Mouse (Mus musculus) kidney, embryonic 15.5 days (tissue): ENCODE measurements at regions not wholly inside any gene's neighbourhood (a gene's known extent, or its start where the extent isn't known, plus 50 kb on each side); places are given as distances from the start of the nearest gene placed in this dataset.
A peak's percentile ranks its signal among the peaks of the same experiment; 100 is the strongest.

Experiments used
- ATAC-seq: fragments of 200-750 bp; cut with Nextera tagmentation; replicated peaks from 2 replicates; pipeline ENCODE4 v1.8.0; 2017; ENCODE audit warnings: moderate TSS enrichment; ENCODE audit not compliant: low FRiP score
- H3K27ac ChIP-seq: fragments of 300-500 bp; sonication (generic); 2 replicates; pipeline ENCODE4 v1.5.1; 2015; ENCODE audit warnings: mild to moderate bottlenecking, inconsistent platforms
- H3K27me3 ChIP-seq: fragments of 300-500 bp; sonication (generic); 2 replicates; pipeline ENCODE4 v1.6.1; 2015; ENCODE audit warnings: inconsistent platforms
- H3K36me3 ChIP-seq: fragments of 300-500 bp; sonication (generic); 2 replicates; pipeline ENCODE4 v1.6.1; 2015; ENCODE audit warnings: inconsistent platforms
- H3K4me1 ChIP-seq: fragments of 300-500 bp; sonication (generic); 2 replicates; pipeline ENCODE4 v1.6.1; 2015; ENCODE audit warnings: inconsistent platforms
- H3K4me2 ChIP-seq: fragments of 300-500 bp; sonication (generic); 2 replicates; pipeline ENCODE4 v1.6.1; 2015; ENCODE audit warnings: moderate library complexity, mild to moderate bottlenecking, inconsistent platforms
- H3K4me3 ChIP-seq: fragments of 300-500 bp; sonication (generic); replicated peaks from 2 replicates; pipeline ENCODE4 v1.5.1; 2015; ENCODE audit warnings: mild to moderate bottlenecking, inconsistent platforms
- H3K9ac ChIP-seq: fragments of 300-500 bp; sonication (generic); 2 replicates; pipeline ENCODE4 v1.6.1; 2015; ENCODE audit warnings: mild to moderate bottlenecking, inconsistent platforms
- H3K9me3 ChIP-seq: fragments of 300-500 bp; sonication (generic); replicated peaks from 2 replicates; pipeline ENCODE4 v1.6.1; 2016; ENCODE audit warnings: inconsistent platforms
- WGBS: fragments of 180-500 bp; shearing (Covaris S2); methylation state at CpG from one replicate; pipeline ENCODE4 v1.1.7; 2015; ENCODE audit warnings: mixed read lengths; 5-methylcytosine and 5-hydroxymethylcytosine counted together

- Histone ChIP-seq H3K36me3 (no peaks in the 10 kb centered on the region), H3K9ac (no peak overlapping the region), H3K27ac (no peak overlapping the region), H3K4me3 (no peak overlapping the region), H3K27me3 (no peaks in the 10 kb centered on the region), H3K4me1 (no peaks in the 10 kb centered on the region), H3K4me2 (no peak overlapping the region), H3K9me3 (no peaks in the 10 kb centered on the region)
- ATAC-seq: no peak
- WGBS: 74% methylated on average over 15 of the region's 15 CpGs
These were observed 3638.1 kb upstream of the Gm7489 start for GRCm38 (mm10) chr15:50246418-50247186.

DNA sequence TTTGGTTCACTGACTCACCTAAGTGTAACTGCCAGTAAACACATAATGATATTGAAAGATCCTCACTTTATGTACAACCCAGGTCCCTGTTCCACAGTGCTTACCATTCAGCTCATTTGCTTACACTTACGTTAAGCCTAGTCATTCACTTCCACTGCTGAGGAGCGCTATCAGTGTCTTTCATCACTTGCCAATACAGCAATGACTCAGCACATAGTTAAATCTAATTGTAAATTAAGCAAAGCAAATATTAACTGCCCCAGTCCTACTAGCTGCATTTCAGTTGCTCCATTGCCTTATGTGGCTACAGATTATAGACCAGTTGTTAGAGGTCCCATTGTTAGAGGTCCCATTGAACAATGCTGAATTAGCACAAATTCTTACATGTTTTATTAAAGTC is 3624.6 kb upstream of the Gm7489 start:
- WGBS: 83% methylated on average over 2 of the region's 2 CpGs
- H3K36me3 ChIP-seq: no peaks in the 10 kb centered on the region

GRCm38 (mm10) chr15:50261245-50261872 is 3623.3 kb upstream of the Gm7489 start:
- peak; percentile 60; the same call in 1 of the 2 replicates for ATAC-seq
- no peak overlapping the region for H3K4me2 ChIP-seq
- WGBS: 58% methylated on average over 8 of the region's 8 CpGs
- no peaks in the 10 kb centered on the region for H3K36me3 ChIP-seq
- no peak overlapping the region for H3K27ac ChIP-seq
- H3K4me1 ChIP-seq: no peaks in the 10 kb centered on the region
- H3K9ac ChIP-seq: no peak overlapping the region
- H3K4me3 ChIP-seq: no peak overlapping the region
- no peaks in the 10 kb centered on the region for H3K9me3 ChIP-seq
- no peaks in the 10 kb centered on the region for H3K27me3 ChIP-seq

More for the DNA sequence above, 3624.6 kb upstream of the Gm7489 start:
- H3K4me1 ChIP-seq: no peaks in the 10 kb centered on the region
- no peak overlapping the region for H3K4me3 ChIP-seq
- H3K4me2 ChIP-seq: no peak overlapping the region
- no peaks in the 10 kb centered on the region for H3K9me3 ChIP-seq
- H3K9ac ChIP-seq: no peak overlapping the region
- no peak overlapping the region for H3K27ac ChIP-seq
- no peak for ATAC-seq
- H3K27me3 ChIP-seq: no peaks in the 10 kb centered on the region

- Histone ChIP-seq H3K9me3 (no peaks in the 10 kb centered on the region), H3K9ac (no peak overlapping the region), H3K27me3 (no peaks in the 10 kb centered on the region), H3K36me3 (no peaks in the 10 kb centered on the region), H3K4me1 (no peaks in the 10 kb centered on the region), H3K4me3 (no peak overlapping the region), H3K4me2 (no peak overlapping the region), H3K27ac (no peak overlapping the region)
- WGBS: 92% methylated on average over 1 of the region's 1 CpGs
- ATAC-seq: no peak
These were observed 3617.2 kb upstream of the Gm7489 start for GRCm38 (mm10) chr15:50267542-50267941.

DNA sequence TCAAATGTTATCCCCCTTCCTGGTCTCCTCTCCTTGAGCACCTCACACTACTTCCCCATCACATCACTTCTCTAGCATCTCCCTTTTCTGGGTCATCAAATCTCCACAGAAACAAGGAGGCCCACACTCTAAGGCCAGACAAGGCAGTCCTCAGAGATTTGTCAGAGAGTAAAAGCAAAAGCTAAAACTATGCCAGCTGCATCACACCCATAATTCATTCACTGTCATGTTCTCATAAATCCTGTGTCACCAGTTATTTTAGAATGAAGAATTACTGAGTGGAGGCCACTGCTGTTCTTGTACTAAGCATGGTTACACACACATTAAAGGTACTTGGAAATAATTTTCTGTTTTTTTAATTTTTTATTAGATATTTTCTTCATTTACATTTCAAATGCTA is 3613.1 kb upstream of the Gm7489 start:
- Histone ChIP-seq H3K4me1 (no peaks in the 10 kb centered on the region), H3K27me3 (no peaks in the 10 kb centered on the region), H3K9me3 (no peaks in the 10 kb centered on the region), H3K9ac (no peak overlapping the region), H3K4me3 (no peak overlapping the region), H3K4me2 (no peak overlapping the region), H3K36me3 (no peaks in the 10 kb centered on the region), H3K27ac (no peak overlapping the region)
- ATAC-seq: no peak

DNA sequence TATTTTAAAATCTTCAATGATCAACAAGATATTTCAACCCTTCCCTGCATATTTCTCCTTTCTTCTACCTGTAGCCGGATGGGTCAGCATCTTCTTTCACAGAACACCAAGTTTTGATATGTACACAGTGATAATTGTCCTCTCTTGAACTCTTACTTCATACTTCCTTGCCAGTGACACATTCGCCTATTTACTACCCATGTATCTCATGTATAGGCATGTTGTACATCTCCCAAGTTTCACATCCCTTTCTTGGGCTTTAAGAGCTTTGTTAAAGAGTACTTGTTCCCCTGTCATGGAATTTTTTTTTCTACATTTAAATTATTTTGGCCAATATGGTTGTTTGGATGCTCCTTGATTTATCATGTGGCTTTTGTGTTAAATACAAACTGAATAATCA is 3602.1 kb upstream of the Gm7489 start:
- no peak overlapping the region for H3K4me3 ChIP-seq
- no peak for ATAC-seq
- no peaks in the 10 kb centered on the region for H3K4me1 ChIP-seq
- no peak overlapping the region for H3K9ac ChIP-seq
- 86% methylated on average over 2 of the region's 2 CpGs for WGBS
- no peak overlapping the region for H3K4me2 ChIP-seq
- H3K9me3 ChIP-seq: no peaks in the 10 kb centered on the region
- no peaks in the 10 kb centered on the region for H3K27me3 ChIP-seq
- H3K27ac ChIP-seq: no peak overlapping the region
- H3K36me3 ChIP-seq: no peaks in the 10 kb centered on the region

DNA sequence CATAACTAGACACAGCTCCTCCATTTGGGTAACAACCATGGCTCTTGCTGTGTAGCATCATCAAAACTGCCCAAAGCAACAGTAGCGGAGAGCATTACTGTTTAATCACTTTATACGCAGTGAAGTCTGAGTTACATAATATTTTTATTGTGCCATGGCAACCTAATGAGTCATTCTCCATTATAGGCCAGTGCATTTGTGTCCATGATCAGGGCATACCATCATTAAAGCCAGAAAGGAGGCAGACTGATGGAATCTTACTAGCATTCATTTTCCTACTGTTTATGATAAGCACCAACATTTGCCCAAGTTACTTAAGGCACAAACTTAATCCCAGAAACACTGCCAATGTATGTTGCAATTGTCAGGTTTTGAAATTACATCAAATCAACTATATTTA is 3601.2 kb upstream of the Gm7489 start:
- ATAC-seq: no peak
- WGBS: 88% methylated on average over 2 of the region's 2 CpGs

GRCm38 (mm10) chr15:50301831-50302230 is 3582.9 kb upstream of the Gm7489 start:
- Histone ChIP-seq H3K27ac (no peak overlapping the region), H3K4me2 (no peak overlapping the region), H3K4me3 (no peak overlapping the region), H3K4me1 (no peaks in the 10 kb centered on the region), H3K9me3 (no peaks in the 10 kb centered on the region), H3K27me3 (no peaks in the 10 kb centered on the region), H3K9ac (no peak overlapping the region), H3K36me3 (no peaks in the 10 kb centered on the region)
- ATAC-seq: no peak
- WGBS: 89% methylated on average over 3 of the region's 3 CpGs

More for the DNA sequence above, 3601.2 kb upstream of the Gm7489 start:
- Histone ChIP-seq H3K27me3 (no peaks in the 10 kb centered on the region), H3K9me3 (no peaks in the 10 kb centered on the region), H3K36me3 (no peaks in the 10 kb centered on the region), H3K4me1 (no peaks in the 10 kb centered on the region), H3K4me3 (no peak overlapping the region), H3K27ac (no peak overlapping the region), H3K4me2 (no peak overlapping the region), H3K9ac (no peak overlapping the region)

DNA sequence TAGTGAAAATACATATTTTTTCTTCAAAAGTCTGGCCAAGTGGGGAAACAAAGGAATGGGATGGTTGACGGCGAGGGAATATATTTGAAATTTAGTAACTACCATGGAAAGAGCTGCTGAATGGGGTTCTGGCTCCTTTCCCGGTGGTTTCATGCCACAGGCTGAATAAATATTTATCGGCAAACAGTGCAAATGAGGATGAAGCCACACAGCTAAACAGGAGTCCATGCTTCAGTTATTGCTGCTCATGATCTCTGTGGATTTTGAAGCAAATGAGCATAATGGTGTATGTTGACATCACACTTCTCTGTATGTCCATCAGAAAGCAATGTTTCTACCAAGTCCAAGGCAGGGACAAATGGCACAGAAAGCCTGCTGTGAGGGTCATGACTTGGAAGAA is 3580.6 kb upstream of the Gm7489 start:
- WGBS: 91% methylated on average over 4 of the region's 4 CpGs
- Histone ChIP-seq H3K9me3 (no peaks in the 10 kb centered on the region), H3K4me1 (no peaks in the 10 kb centered on the region), H3K36me3 (no peaks in the 10 kb centered on the region), H3K9ac (no peak overlapping the region), H3K4me2 (no peak overlapping the region), H3K27me3 (no peaks in the 10 kb centered on the region), H3K27ac (no peak overlapping the region), H3K4me3 (no peak overlapping the region)
- no peak for ATAC-seq

DNA sequence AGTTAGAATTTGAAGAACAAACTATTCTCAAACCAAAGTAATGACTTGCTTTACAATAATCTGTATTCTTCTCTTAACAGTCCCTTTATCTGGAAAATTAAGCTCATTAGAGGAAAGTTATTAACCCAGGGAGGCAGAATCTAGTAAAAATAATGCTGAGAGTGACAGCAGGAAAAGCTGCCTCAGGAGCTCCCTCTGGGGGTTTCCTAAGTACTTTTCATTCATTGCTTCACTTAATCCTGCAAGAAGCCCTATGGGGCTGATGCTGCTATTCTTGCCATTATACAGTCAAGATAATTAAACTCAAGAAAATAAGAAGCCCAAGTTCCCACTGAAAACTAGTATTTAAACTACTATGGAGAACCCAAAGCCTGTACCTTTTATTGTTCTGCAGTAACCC is 3563.9 kb upstream of the Gm7489 start:
- H3K4me1 ChIP-seq: no peaks in the 10 kb centered on the region
- H3K4me2 ChIP-seq: no peak overlapping the region
- no peaks in the 10 kb centered on the region for H3K36me3 ChIP-seq
- H3K27ac ChIP-seq: no peak overlapping the region
- no peak overlapping the region for H3K4me3 ChIP-seq
- ATAC-seq: no peak
- no peaks in the 10 kb centered on the region for H3K27me3 ChIP-seq
- no peaks in the 10 kb centered on the region for H3K9me3 ChIP-seq
- no peak overlapping the region for H3K9ac ChIP-seq

- Histone ChIP-seq H3K4me2 (no peak overlapping the region), H3K36me3 (no peaks in the 10 kb centered on the region), H3K9ac (no peak overlapping the region), H3K4me1 (no peaks in the 10 kb centered on the region), H3K4me3 (no peak overlapping the region), H3K9me3 (no peaks in the 10 kb centered on the region), H3K27ac (no peak overlapping the region), H3K27me3 (no peaks in the 10 kb centered on the region)
- ATAC-seq: no peak
- WGBS: 97% methylated on average over 5 of the region's 5 CpGs
These were observed 3539.2 kb upstream of the Gm7489 start for GRCm38 (mm10) chr15:50345536-50345935.

GRCm38 (mm10) chr15:50346953-50347352 is 3537.8 kb upstream of the Gm7489 start:
- Histone ChIP-seq H3K27ac (no peak overlapping the region), H3K27me3 (no peaks in the 10 kb centered on the region), H3K4me2 (no peak overlapping the region), H3K4me1 (no peaks in the 10 kb centered on the region), H3K4me3 (no peak overlapping the region), H3K36me3 (no peaks in the 10 kb centered on the region), H3K9ac (no peak overlapping the region), H3K9me3 (no peaks in the 10 kb centered on the region)
- no peak for ATAC-seq
- 91% methylated on average over 2 of the region's 2 CpGs for WGBS
